Mouse (Mus musculus) heart, postnatal 14 days (tissue): ENCODE measurements around the gene Tcp11. TPM values are rescaled to one million over a fixed set of nuclear protein-coding genes. Genes with fewer than 3 reads are reported as not detected.
A peak's percentile ranks its signal among the peaks of the same experiment; 100 is the strongest.

ENCODE experiments used
- DNase-seq, 2 experiments: peaks; one replicate each; pipeline ENCODE4 v3.0.0; 2021 to 2022
- intact Hi-C: fragments of 180-260 bp; cut with DNase I; formaldehyde crosslinking; loops from one replicate; pipeline ENCODE4 v1.15.1; 2025
- total RNA-seq, 2 experiments: library from RNA; stranded (reverse); gene quantifications; 2 replicates each; pipeline ENCODE4 v1.2.3; 2021

Gene Tcp11
- total RNA-seq, 2 experiments from 2014 or later, result not detected

GRCm38 (mm10) chr17:28087430-28087829 lies 7.0 kb upstream of the Tcp11 start:
- no peak for DNase-seq
- intact Hi-C loops, result loop anchor here (10.0 kb wide), 1 partner anchor 217 kb away; no protein-coding TSS in a partner anchor

- peak; percentile 90 to 95 for DNase-seq
- intact Hi-C loops, result loop anchor here (1.0 to 10.0 kb wide), 3 partner anchors 48 to 220 kb away; no protein-coding TSS in a partner anchor
Observed at GRCm38 (mm10) chr17:28084964-28085363, 4.5 kb upstream of the Tcp11 start.

- DNase-seq, result no peak
- intact Hi-C loops, result loop anchor here (10.0 kb wide), 1 partner anchor 220 kb away; no protein-coding TSS in a partner anchor
Observed at GRCm38 (mm10) chr17:28084395-28084905, 4.0 kb upstream of the Tcp11 start.

- DNase-seq, result no peak
- intact Hi-C loops, result loop anchor here (10.0 kb wide), 1 partner anchor 222 kb away; no protein-coding TSS in a partner anchor
Observed at GRCm38 (mm10) chr17:28082863-28083262, 2.4 kb upstream of the Tcp11 start.

GRCm38 (mm10) chr17:28081856-28082255 lies 1.4 kb upstream of the Tcp11 start:
- intact Hi-C loops, result loop anchor here (10.0 kb wide), 1 partner anchor 223 kb away; no protein-coding TSS in a partner anchor
- DNase-seq, result no peak

- intact Hi-C loops, result loop anchor here (10.0 kb wide), 1 partner anchor 223 kb away; no protein-coding TSS in a partner anchor
- peak in 1 of 2 experiments; percentile 43 for DNase-seq
Observed at GRCm38 (mm10) chr17:28081385-28081784, 946 bp upstream of the Tcp11 start.

- intact Hi-C loops, result loop anchor here (10.0 kb wide), 1 partner anchor 224 kb away; no protein-coding TSS in a partner anchor
- DNase-seq, result no peak
Observed at GRCm38 (mm10) chr17:28080817-28081165, 352 bp upstream of the Tcp11 start.

GRCm38 (mm10) chr17:28079618-28080017 lies 821 bp downstream of the Tcp11 start:
- intact Hi-C loops, result loop anchor here (1.0 to 10.0 kb wide), 3 partner anchors 89 to 225 kb away; no protein-coding TSS in a partner anchor
- peak; percentile 87 to 90 for DNase-seq

GRCm38 (mm10) chr17:28078028-28078427 lies 2.4 kb downstream of the Tcp11 start:
- intact Hi-C loops, result loop anchor here (2.0 kb wide), 1 partner anchor 171 kb away; no protein-coding TSS in a partner anchor
- DNase-seq, result no peak

- intact Hi-C loops, result loop anchor here (5.0 kb wide), 1 partner anchor 422 kb away; no protein-coding TSS in a partner anchor
- no peak for DNase-seq
Observed at GRCm38 (mm10) chr17:28074486-28074885, 6.0 kb downstream of the Tcp11 start.

- intact Hi-C loops, result loop anchor here (5.0 kb wide), 1 partner anchor 420 kb away; no protein-coding TSS in a partner anchor
- no peak for DNase-seq
Observed at GRCm38 (mm10) chr17:28072730-28073129, 7.7 kb downstream of the Tcp11 start.

- DNase-seq, result no peak
- intact Hi-C loops, result loop anchor here (5.0 kb wide), 1 partner anchor 418 kb away; no protein-coding TSS in a partner anchor
Observed at GRCm38 (mm10) chr17:28070256-28070655, 10.2 kb downstream of the Tcp11 start.

- intact Hi-C loops, result no loop called here
- no peak for DNase-seq
Observed at GRCm38 (mm10) chr17:28069446-28069845, 11.0 kb downstream of the Tcp11 start.

- intact Hi-C loops, result no loop called here
- DNase-seq, result no peak
Observed at GRCm38 (mm10) chr17:28067303-28067702, 13.1 kb downstream of the Tcp11 start.

GRCm38 (mm10) chr17:28063163-28063562 lies 17.3 kb downstream of the Tcp11 start:
- intact Hi-C loops, result loop anchor here (5.0 kb wide), 1 partner anchor 156 kb away; the partner anchor contains the start of genes Anks1 and Taf11
- no peak for DNase-seq

- DNase-seq, result peak in 1 of 2 experiments; percentile 39
Observed at GRCm38 (mm10) chr17:28062710-28063109, 17.7 kb downstream of the Tcp11 start.

GRCm38 (mm10) chr17:28061472-28061871 lies 19.0 kb downstream of the Tcp11 start:
- DNase-seq, result peak in 1 of 2 experiments; percentile 51
- intact Hi-C loops, result loop anchor here (5.0 kb wide), 1 partner anchor 154 kb away; the partner anchor contains the start of genes Anks1 and Taf11

More at GRCm38 (mm10) chr17:28062710-28063109, 17.7 kb downstream of the Tcp11 start:
- intact Hi-C loops, result loop anchor here (5.0 kb wide), 1 partner anchor 155 kb away; the partner anchor contains the start of genes Anks1 and Taf11

GRCm38 (mm10) chr17:28060681-28061080 lies 19.8 kb downstream of the Tcp11 start:
- intact Hi-C loops, result loop anchor here (5.0 kb wide), 1 partner anchor 153 kb away; the partner anchor contains the start of genes Anks1 and Taf11
- no peak for DNase-seq

- DNase-seq, result no peak
- intact Hi-C loops, result no loop called here
Observed at GRCm38 (mm10) chr17:28058346-28058745, 22.1 kb downstream of the Tcp11 start.

- intact Hi-C loops, result no loop called here
- DNase-seq, result no peak
Observed at GRCm38 (mm10) chr17:28052293-28052863, 28.1 kb downstream of the Tcp11 start.

GRCm38 (mm10) chr17:28050210-28050609 lies 30.2 kb downstream of the Tcp11 start:
- intact Hi-C loops, result no loop called here
- DNase-seq, result peak in 1 of 2 experiments; percentile 53
